Mouse (Mus musculus): ENCODE data around the gene Nuf2. TPM values are rescaled to one million over a fixed set of nuclear protein-coding genes. Genes with fewer than 3 reads are reported as not detected.
"Not testable (repeated sequence)": the region's sequence is repeated elsewhere in the genome, so short reads cannot be mapped to it uniquely, and the experiment has no call there.

The Nuf2 gene
- polyA plus RNA-seq, 1 experiment from 2014 or later: 48.2 TPM

DNA sequence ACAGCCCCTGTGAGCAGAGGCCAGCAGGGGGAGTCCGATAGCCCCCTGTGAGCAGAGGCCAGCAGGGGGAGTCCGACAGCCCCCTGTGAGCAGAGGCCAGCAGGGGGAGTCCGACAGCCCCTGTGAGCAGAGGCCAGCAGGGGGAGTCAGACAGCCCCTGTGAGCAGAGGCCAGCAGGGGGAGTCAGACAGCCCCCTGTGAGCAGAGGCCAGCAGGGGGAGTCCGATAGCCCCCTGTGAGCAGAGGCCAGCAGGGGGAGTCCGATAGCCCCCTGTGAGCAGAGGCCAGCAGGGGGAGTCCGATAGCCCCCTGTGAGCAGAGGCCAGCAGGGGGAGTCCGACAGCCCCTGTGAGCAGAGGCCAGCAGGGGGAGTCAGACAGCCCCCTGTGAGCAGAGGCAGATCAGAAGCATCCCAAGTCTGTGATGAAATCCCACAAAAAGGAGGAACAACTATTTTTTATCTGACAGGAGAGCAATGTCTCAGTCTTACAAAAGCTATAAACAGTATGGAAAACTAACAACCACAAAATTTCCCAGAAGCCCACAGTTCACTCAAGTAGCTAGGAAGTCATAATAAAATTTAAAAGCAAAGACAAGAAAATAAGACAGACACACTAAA is 13.3 kb downstream of the Nuf2 start:
- H3K36me3 ChIP-seq: peaks cover 77% of the 10 kb centered on the region
- not testable (repeated sequence) for H3K27me3 ChIP-seq; H3K4me1 ChIP-seq (replicated peaks); H3K9me3 ChIP-seq (replicated peaks); H3K27ac ChIP-seq; H3K4me3 ChIP-seq (replicated peaks); ATAC-seq (ENCODE audit: low read depth); H3K9ac ChIP-seq; H3K4me2 ChIP-seq; DNase-seq
- 91% methylated on average over 7 of the region's 7 CpGs for WGBS (ENCODE audit: insufficient replicate concordance)

DNA sequence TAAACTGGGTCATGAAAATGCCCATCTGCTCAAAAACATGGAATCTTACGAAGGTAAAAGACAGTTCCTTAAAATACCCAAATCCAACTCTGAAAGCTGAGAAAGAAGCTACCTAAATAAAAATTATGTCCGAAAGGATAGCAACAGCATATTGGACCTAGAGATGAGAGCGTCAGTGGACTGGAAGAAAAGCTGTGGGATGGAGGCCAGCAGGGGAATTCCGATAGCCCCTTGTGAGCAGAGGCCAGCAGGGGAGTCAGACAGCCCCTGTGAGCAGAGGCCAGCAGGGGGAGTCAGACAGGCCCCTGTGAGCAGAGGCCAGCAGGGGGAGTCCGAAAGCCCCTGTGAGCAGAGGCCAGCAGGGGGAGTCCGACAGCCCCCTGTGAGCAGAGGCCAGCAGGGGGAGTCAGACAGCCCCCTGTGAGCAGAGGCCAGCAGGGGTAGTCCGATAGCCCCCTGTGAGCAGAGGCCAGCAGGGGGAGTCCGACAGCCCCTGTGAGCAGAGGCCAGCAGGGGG is 13.8 kb downstream of the Nuf2 start:
- Histone ChIP-seq H3K27ac (no peak overlapping the region), H3K4me2 (no peak overlapping the region), H3K36me3 (peaks cover 77% of the 10 kb centered on the region), H3K27me3 (no peaks in the 10 kb centered on the region), H3K4me3 (replicated peaks) (no peak overlapping the region), H3K4me1 (replicated peaks) (no peaks in the 10 kb centered on the region), H3K9me3 (replicated peaks) (no peaks in the 10 kb centered on the region), H3K9ac (no peak overlapping the region)
- no peak for DNase-seq
- 88% methylated on average over 8 of the region's 8 CpGs for WGBS (ENCODE audit: insufficient replicate concordance)
- ATAC-seq (ENCODE audit: low read depth): no peak

DNA sequence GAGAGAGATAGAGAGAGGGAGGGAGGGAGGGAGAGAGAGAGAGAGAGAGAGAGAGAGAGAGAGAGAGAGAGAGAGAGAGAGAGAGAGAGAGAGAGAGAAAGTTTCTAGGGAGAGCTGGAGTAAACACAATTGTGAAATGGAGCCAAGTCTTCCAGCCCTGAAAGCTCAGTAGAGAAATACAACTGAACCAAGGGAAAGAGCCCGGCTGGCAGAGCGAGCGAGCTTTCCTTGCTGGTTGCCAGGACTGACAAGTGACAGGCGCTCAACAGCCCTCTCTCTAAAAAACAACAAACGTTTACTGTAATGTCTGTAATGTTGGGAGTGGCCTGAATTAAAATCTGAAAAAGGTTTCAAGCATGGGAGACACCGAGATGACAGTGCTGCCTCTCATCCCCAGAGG is 24.9 kb downstream of the Nuf2 start:
- H3K9ac ChIP-seq: no peak overlapping the region
- H3K4me1 ChIP-seq (replicated peaks): no peaks in the 10 kb centered on the region
- ATAC-seq (ENCODE audit: low read depth) (no peak), DNase-seq (no peak)
- no peaks in the 10 kb centered on the region for H3K9me3 ChIP-seq (replicated peaks)
- H3K27me3 ChIP-seq: no peaks in the 10 kb centered on the region
- WGBS (ENCODE audit: insufficient replicate concordance): 89% methylated on average over 6 of the region's 6 CpGs
- peaks cover 93% of the 10 kb centered on the region for H3K36me3 ChIP-seq
- no peak overlapping the region for H3K4me3 ChIP-seq (replicated peaks)
- H3K27ac ChIP-seq: no peak overlapping the region
- H3K4me2 ChIP-seq: no peak overlapping the region

DNA sequence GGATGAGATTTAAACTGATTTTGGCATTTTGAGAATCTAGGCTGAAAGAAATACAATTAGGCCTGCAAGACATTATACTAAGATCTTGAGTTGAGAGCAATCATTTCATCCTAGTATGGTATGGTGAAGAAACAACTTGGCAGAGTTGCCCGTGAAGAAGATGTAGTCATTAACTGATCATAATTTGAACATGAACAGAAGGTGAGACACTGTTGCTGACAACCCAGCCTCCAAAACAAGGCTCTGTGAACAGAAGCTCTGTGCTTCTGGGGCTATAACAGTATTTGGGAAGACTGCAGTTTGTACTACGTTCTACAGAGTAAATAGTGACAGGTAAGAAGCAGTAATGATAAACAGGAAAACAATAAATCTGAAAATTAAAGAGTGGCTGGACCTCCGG is 28.4 kb downstream of the Nuf2 start:
- Histone ChIP-seq H3K4me2 (no peak overlapping the region), H3K9me3 (replicated peaks) (no peaks in the 10 kb centered on the region), H3K4me3 (replicated peaks) (no peak overlapping the region), H3K9ac (no peak overlapping the region), H3K4me1 (replicated peaks) (no peaks in the 10 kb centered on the region), H3K36me3 (peaks cover 95% of the 10 kb centered on the region), H3K27ac (no peak overlapping the region), H3K27me3 (no peaks in the 10 kb centered on the region)
- 79% methylated on average over 3 of the region's 3 CpGs for WGBS (ENCODE audit: insufficient replicate concordance)
- ATAC-seq (ENCODE audit: low read depth) (no peak), DNase-seq (no peak)

DNA sequence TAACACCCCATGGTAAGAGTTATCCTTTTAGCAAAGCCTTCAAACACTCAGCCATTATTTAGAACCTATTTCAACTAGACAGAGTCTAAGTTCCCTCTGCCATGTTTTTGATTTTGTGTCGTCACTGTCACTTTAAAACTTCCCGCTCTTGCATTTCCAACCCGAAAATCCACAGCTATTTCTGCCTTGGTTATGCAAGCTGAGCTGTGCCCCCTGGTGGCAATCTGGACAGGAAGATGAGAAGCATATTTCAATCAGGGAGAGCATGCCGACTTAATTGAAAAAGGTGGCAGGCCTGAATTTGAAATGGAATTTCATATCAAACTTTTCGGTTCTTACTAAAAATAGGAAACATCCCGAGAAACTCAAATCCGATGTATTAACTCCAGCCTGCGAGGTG is 35.6 kb downstream of the Nuf2 start:
- no peak overlapping the region for H3K27ac ChIP-seq
- peaks cover 51% of the 10 kb centered on the region for H3K36me3 ChIP-seq
- no peaks in the 10 kb centered on the region for H3K9me3 ChIP-seq (replicated peaks)
- 77% methylated on average over 8 of the region's 8 CpGs for WGBS (ENCODE audit: insufficient replicate concordance)
- no peak for DNase-seq
- no peak overlapping the region for H3K9ac ChIP-seq
- H3K27me3 ChIP-seq: no peaks in the 10 kb centered on the region
- H3K4me1 ChIP-seq (replicated peaks): no peaks in the 10 kb centered on the region
- no peak overlapping the region for H3K4me2 ChIP-seq
- H3K4me3 ChIP-seq (replicated peaks): no peak overlapping the region
- no peak for ATAC-seq (ENCODE audit: low read depth)

DNA sequence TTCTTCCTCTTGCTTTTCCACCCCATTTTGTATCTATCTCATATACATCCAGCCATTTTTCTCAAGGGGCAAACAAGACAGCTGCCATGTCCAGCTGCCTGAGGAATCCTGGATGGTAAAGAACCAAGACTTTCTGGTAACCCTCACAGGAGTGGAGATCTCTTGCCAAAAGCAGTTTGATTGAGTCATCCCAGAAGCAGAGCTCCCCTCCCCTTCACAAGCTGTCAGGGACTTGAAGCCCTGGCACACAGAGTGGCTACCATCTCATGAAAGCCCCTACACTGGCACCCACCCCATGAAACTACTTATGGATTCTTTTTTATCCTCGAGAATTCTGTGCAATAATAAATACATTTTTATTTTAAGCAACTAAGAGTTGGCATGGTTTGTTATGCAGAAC is 39.7 kb downstream of the Nuf2 start:
- Histone ChIP-seq H3K9ac (no peak overlapping the region), H3K36me3 (peaks cover 12% of the 10 kb centered on the region), H3K27ac (no peak overlapping the region), H3K9me3 (replicated peaks) (no peaks in the 10 kb centered on the region), H3K4me3 (replicated peaks) (no peak overlapping the region), H3K4me2 (no peak overlapping the region), H3K27me3 (no peaks in the 10 kb centered on the region), H3K4me1 (replicated peaks) (no peaks in the 10 kb centered on the region)
- WGBS (ENCODE audit: insufficient replicate concordance): 34% methylated on average over 1 of the region's 1 CpGs
- no peak for DNase-seq
- ATAC-seq (ENCODE audit: low read depth): no peak

DNA sequence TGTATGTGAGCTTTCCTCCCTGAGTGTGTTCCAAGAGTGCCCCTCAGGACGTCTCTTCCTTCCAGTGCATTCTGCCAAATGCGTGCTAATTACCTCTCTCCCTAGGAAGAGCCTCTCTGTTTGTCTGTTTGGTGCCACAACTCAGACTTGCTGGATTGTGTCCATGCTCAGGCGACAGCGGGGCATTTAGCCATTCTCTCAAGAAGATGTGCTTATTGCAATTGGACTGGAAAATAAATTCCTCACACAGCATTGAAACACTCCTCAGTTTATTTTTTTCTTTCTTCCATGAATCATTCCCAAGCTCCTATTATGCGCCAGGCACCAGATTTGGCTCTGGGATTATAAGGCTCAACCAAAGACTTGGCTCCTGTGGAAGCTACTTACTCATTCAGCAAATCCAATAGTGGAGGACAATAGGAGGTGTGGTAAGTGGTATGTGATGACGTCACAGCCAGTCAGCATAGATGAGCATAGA is 45.8 kb downstream of the Nuf2 start:
- H3K27me3 ChIP-seq: no peaks in the 10 kb centered on the region
- no peak overlapping the region for H3K27ac ChIP-seq
- ATAC-seq (ENCODE audit: low read depth): no peak
- H3K4me1 ChIP-seq (replicated peaks): no peaks in the 10 kb centered on the region
- no peaks in the 10 kb centered on the region for H3K36me3 ChIP-seq
- 64% methylated on average over 6 of the region's 6 CpGs for WGBS (ENCODE audit: insufficient replicate concordance)
- H3K9me3 ChIP-seq (replicated peaks): no peaks in the 10 kb centered on the region
- no peak for DNase-seq
- no peak overlapping the region for H3K4me2 ChIP-seq
- H3K9ac ChIP-seq: no peak overlapping the region
- H3K4me3 ChIP-seq (replicated peaks): no peak overlapping the region

DNA sequence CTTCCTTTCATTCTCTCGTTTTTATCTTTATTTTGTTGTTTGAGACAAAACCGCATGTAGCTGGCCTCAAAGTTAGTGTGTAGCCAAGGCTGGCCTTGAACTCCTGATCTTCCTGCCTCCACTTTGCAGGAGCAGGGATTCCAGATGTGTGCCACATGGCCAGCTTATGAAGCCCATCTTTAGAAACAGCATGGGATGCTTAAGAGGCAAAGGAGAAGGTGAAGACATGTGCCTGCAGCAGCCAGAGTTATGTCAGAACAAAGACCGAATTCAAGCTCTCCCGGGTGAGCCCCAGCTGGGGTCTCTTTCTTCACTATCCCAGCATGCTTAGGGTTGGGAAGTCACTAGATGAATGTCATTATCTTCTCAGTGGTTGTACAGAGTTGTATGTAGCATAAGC is 46.7 kb downstream of the Nuf2 start:
- WGBS (ENCODE audit: insufficient replicate concordance): 63% methylated on average over 4 of the region's 4 CpGs
- Histone ChIP-seq H3K27ac (no peak overlapping the region), H3K4me3 (replicated peaks) (no peak overlapping the region), H3K9ac (no peak overlapping the region), H3K4me2 (no peak overlapping the region), H3K4me1 (replicated peaks) (no peaks in the 10 kb centered on the region), H3K36me3 (no peaks in the 10 kb centered on the region), H3K27me3 (no peaks in the 10 kb centered on the region), H3K9me3 (replicated peaks) (no peaks in the 10 kb centered on the region)
- ATAC-seq (ENCODE audit: low read depth) (no peak), DNase-seq (no peak)

DNA sequence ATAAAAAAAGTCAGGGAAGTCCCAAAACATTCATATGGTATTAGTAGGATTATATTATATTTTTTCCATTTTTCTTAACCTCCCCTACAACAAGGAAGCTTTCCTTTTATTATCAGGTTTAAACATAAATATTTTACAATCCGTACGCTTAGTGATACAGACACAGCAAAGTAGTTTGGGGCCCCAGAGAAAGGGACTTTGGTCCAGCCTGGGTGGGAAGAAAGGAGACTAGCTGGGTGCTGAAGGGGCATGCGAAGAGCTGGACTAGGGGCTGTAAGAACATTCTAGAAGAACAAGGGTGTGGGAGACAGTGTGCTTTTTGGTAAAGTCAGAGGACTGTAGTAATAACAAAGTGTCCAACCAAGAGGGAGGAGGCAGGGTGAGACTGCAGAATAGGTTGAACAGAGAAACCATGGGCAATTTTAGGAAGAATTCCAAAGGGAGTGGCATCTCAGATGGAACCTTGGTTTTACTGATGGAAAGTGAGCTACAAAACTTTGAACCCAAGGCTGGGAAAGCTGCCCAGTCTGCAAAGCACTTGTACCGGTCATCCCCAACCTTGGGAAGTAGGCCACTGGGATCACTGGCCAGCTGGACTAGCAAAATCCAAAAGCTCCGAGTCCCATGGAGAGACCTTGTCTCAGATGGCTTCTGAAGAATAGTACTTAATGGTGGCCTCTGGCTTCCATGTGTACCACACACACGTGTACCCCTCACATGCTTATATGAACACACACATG is 48.5 kb downstream of the Nuf2 start:
- no peaks in the 10 kb centered on the region for H3K4me1 ChIP-seq (replicated peaks)
- H3K9ac ChIP-seq: no peak overlapping the region
- no peak overlapping the region for H3K4me3 ChIP-seq (replicated peaks)
- DNase-seq: no peak
- no peak overlapping the region for H3K4me2 ChIP-seq
- WGBS (ENCODE audit: insufficient replicate concordance): 75% methylated on average over 6 of the region's 6 CpGs
- no peak for ATAC-seq (ENCODE audit: low read depth)
- H3K27me3 ChIP-seq: no peaks in the 10 kb centered on the region
- H3K9me3 ChIP-seq (replicated peaks): no peaks in the 10 kb centered on the region
- H3K36me3 ChIP-seq: no peaks in the 10 kb centered on the region
- H3K27ac ChIP-seq: no peak overlapping the region

DNA sequence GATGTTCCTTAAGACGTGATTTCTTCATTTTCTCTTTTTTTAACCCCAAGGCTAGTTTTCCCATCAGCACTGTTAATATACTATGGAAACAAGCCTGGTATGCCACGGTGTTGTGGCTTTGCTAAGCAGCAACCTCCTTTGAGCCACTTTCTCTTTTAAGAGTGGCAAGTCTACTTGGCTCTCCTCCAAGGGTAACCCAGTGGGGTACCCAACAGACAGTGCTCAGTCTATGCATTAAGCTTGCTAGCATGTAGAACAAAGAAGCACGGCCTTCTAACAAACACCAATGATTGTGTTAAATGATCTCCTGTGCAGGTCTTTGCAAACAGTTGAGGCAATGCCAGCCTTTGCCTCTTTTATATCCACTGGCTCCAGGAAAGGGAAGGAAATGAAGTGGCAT is 60.1 kb downstream of the Nuf2 start:
- DNase-seq (no peak), ATAC-seq (ENCODE audit: low read depth) (no peak)
- Histone ChIP-seq H3K4me1 (replicated peaks) (no peaks in the 10 kb centered on the region), H3K27me3 (no peaks in the 10 kb centered on the region), H3K9ac (no peak overlapping the region), H3K27ac (no peak overlapping the region), H3K4me3 (replicated peaks) (no peak overlapping the region), H3K9me3 (replicated peaks) (no peaks in the 10 kb centered on the region), H3K36me3 (no peaks in the 10 kb centered on the region), H3K4me2 (no peak overlapping the region)
- WGBS (ENCODE audit: insufficient replicate concordance): 55% methylated on average over 3 of the region's 3 CpGs

DNA sequence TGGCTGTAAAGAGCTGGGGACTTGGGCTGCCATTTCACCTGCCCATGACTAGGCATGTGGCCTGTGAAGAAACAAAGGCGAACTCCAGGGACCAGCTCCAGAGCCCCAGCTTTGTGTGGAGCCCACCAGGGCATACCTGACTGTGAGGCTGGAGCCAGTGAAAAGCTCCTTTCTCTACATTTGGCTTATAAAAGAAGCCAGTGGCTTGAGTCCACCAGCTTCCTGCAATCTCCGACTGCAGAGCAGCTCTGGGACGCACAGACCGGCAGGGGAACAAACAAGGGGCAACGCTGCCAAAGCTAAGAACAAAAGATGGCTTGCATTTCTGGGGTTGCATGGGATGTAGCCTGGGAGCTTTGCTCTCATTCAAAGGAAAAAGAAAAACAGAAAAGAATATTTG is 63.5 kb downstream of the Nuf2 start:
- ATAC-seq (ENCODE audit: low read depth) (no peak), DNase-seq (no peak)
- 69% methylated on average over 5 of the region's 5 CpGs for WGBS (ENCODE audit: insufficient replicate concordance)

More for the DNA sequence above, 63.5 kb downstream of the Nuf2 start:
- Histone ChIP-seq H3K4me3 (replicated peaks) (no peak overlapping the region), H3K9ac (no peak overlapping the region), H3K27me3 (no peaks in the 10 kb centered on the region), H3K4me2 (no peak overlapping the region), H3K36me3 (no peaks in the 10 kb centered on the region), H3K27ac (no peak overlapping the region), H3K4me1 (replicated peaks) (no peaks in the 10 kb centered on the region), H3K9me3 (replicated peaks) (no peaks in the 10 kb centered on the region)

Measured in liver, embryonic 13.5 days (tissue).